Mouse (Mus musculus) cerebellum, adult 2 months (tissue): ENCODE data around the gene Phyh.

Source experiments
- CTCF ChIP-seq: fragments of 200-500 bp; IDR thresholded peaks from 2 replicates; pipeline ENCODE4 v1.5.1; 2011; ENCODE audit warnings: low read depth, mild to moderate bottlenecking, control low read depth, low read length, moderate library complexity, borderline replicate concordance; ENCODE audit not compliant: insufficient read depth
- POLR2A ChIP-seq: fragments of 200-500 bp; IDR thresholded peaks from 2 replicates; pipeline ENCODE4 v1.6.1; 2011; ENCODE audit warnings: low read length, control low read depth, borderline replicate concordance; ENCODE audit not compliant: insufficient read depth

DNA sequence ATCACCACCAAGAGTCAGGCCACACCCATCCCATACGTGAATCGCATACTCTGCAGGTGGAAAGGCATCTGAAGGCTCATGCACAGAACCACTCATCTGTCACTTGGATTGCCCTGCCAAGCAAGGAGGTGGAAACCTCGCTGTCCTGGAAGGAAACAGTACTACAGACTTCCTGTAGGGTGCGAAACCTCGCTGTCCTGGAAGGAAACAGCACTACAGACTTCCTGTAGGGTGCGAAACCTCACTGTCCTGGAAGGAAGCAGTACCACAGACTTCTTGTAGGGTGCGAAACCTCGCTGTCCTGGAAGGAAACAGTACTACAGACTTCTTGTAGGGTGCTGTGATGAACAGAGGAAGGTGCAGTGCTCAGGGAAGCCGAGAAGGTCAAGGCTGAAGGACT is 46.1 kb upstream of the Phyh start:
- TF ChIP-seq CTCF (0 out of 2 replicates have a peak, but pooled peaks have one; percentile 2), POLR2A (no peak)
